Mouse (Mus musculus) MEL (cell line): ENCODE results near the gene Tle3.

ENCODE experiments used
- CTCF ChIP-seq, 3 experiments: IDR thresholded peaks in 2 of 3; conservative IDR thresholded peaks in 1 of 3; 2 replicates each; pipeline ENCODE4 v1.5.1; 2011 to 2012; ENCODE audit warnings: low read length in 3 of 3, low read depth in 2 of 3, mild to moderate bottlenecking in 2 of 3, improper control_type of control experiment in 1 of 3, inconsistent platforms in 1 of 3, mixed read lengths in 1 of 3, moderate library complexity in 1 of 3; ENCODE audit not compliant: control insufficient read depth in 1 of 3, insufficient read depth in 1 of 3, poor library complexity in 1 of 3, severe bottlenecking in 1 of 3
- NRF1 ChIP-seq: IDR thresholded peaks from 2 replicates; pipeline ENCODE4 v1.6.1; 2014; ENCODE audit warnings: low read depth, mild to moderate bottlenecking, inconsistent platforms, low read length, improper control_type of control experiment, moderate library complexity; ENCODE audit not compliant: poor library complexity, insufficient read depth, severe bottlenecking
- SMC3 ChIP-seq: IDR thresholded peaks from 2 replicates; pipeline ENCODE4 v1.6.1; 2011; ENCODE audit warnings: low read depth, low read length, improper control_type of control experiment
- TAL1 ChIP-seq: IDR thresholded peaks from 2 replicates; pipeline ENCODE4 v1.6.1; 2012; ENCODE audit warnings: mild to moderate bottlenecking, inconsistent platforms, low read length, moderate library complexity, mixed read lengths
- USF1 ChIP-seq: IDR thresholded peaks from 2 replicates; pipeline ENCODE4 v1.6.1; 2014; ENCODE audit warnings: low read depth, mild to moderate bottlenecking, inconsistent platforms, low read length, improper control_type of control experiment, moderate library complexity

DNA sequence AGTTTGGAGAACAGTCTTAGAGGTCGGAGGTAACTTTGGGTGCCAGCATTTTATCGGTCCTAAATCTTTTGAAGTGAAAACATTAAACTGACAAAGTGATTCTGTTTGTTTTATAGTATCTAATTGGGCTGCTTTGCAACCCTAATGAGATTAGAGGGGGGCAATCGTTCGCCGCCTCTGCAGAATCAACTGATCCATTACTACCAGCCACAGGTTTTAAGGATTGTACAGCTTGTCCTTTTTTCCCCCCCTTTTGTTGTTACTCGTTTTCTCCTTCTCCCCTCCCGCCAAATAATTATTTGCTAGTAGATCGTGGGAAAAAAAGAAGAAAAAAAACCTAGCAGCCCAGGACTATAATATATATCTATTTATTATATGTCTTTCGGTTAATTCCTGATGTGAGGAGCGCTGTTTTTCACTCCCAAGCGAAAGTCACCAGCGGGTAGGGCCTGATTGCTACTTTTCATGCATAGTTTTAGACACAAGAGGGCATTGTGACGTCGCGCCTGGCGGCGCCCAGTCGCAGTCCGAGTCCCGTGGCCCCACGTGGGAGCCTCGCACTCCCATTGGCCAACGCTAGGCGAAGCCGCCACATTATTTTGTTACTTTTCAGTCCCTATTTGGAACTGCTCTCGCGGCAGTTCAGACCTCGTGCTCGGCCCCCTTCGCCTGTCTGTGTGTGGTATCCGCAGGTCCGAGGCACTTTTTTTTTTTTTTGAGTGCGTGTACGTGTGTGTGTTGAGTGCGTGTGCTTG lies at the start of gene Tle3:
- TF ChIP-seq CTCF (IDR thresholded peaks at IDR 0.05 in 2 of 3, conservative IDR thresholded peaks at IDR 0.05 in 1 of 3; ENCODE audit: control insufficient read depth in 1 of 3, insufficient read depth in 1 of 3, low read depth in 2 of 3, low read length in 3 of 3, poor library complexity in 1 of 3, severe bottlenecking in 1 of 3): peak in 2 of 3 experiments; percentile 44 to 56; a peak in 4 of 6 replicates
- no peak for TF ChIP-seq SMC3
- peak; percentile 77 for TF ChIP-seq USF1
- no peak for TF ChIP-seq TAL1
- no peak for TF ChIP-seq NRF1
